Mouse (Mus musculus) testis, adult 2 months (tissue): Measurements from ENCODE around the gene Stxbp1. TPM values are rescaled to one million over a fixed set of nuclear protein-coding genes. Genes with fewer than 3 reads are reported as not detected.

Experiments
- H3K27ac ChIP-seq: fragments of 200-500 bp; 2 replicates; pipeline ENCODE4 v1.5.1; 2012; ENCODE audit warnings: low read depth, low read length; ENCODE audit not compliant: control insufficient read depth, insufficient read depth
- H3K27me3 ChIP-seq: fragments of 200-500 bp; 2 replicates; pipeline ENCODE4 v1.6.1; 2012; ENCODE audit warnings: mild to moderate bottlenecking, low read length, moderate library complexity; ENCODE audit not compliant: control insufficient read depth, insufficient read depth
- H3K36me3 ChIP-seq: fragments of 200-500 bp; 2 replicates; pipeline ENCODE4 v1.6.1; 2012; ENCODE audit warnings: mild to moderate bottlenecking, low read length; ENCODE audit not compliant: control insufficient read depth, insufficient read depth
- H3K4me1 ChIP-seq: fragments of 200-500 bp; 2 replicates; pipeline ENCODE4 v1.6.1; 2012; ENCODE audit warnings: low read length; ENCODE audit not compliant: control insufficient read depth, insufficient read depth
- H3K4me3 ChIP-seq: fragments of 200-500 bp; 2 replicates; pipeline ENCODE4 v1.5.1; 2012; ENCODE audit warnings: low read depth, mild to moderate bottlenecking, low read length, moderate library complexity, mixed read lengths; ENCODE audit not compliant: control insufficient read depth
- CTCF ChIP-seq: fragments of 200-500 bp; IDR thresholded peaks from 2 replicates; pipeline ENCODE4 v1.5.1; 2012; ENCODE audit warnings: low read depth, mild to moderate bottlenecking, inconsistent platforms, low read length, moderate library complexity; ENCODE audit not compliant: control insufficient read depth, insufficient read depth, insufficient replicate concordance
- POLR2A ChIP-seq: fragments of 200-500 bp; IDR thresholded peaks from 2 replicates; pipeline ENCODE4 v1.6.1; 2012; ENCODE audit warnings: low read depth, mild to moderate bottlenecking, inconsistent platforms, low read length, moderate library complexity; ENCODE audit not compliant: control insufficient read depth
- polyA plus RNA-seq: library from polyadenylated mRNA; depleted of rRNA; stranded (reverse); fragments of >200 nt; gene quantifications from 2 replicates; pipeline ENCODE4 v1.2.3, GENCODE M21; 2012

Stxbp1 gene
- polyA plus RNA-seq, 1 experiment = 15.2 TPM

DNA sequence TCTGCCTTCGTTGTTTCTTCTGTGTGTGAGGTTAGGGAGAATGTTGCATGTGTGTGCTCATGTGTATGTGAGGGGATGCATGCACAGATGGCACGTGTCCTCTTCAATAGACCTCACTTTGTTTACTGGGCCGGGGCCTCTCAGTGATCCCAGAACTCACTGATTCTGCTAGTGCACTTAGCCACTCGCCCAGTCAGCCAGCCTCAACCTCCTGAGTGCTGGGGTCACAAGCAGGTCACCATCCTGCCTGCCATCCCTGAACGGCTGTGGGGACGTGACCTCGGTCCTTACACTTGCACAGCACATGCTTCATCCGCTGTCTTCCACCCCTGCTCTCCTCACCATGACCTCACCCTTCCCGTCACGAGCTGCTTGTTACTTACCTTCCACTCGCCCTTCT lies 23.9 kb downstream of the Stxbp1 start:
- TF ChIP-seq CTCF (no peak), POLR2A (no peak)
- no peak overlapping the region for H3K4me3 ChIP-seq
- H3K27ac ChIP-seq = no peak overlapping the region

DNA sequence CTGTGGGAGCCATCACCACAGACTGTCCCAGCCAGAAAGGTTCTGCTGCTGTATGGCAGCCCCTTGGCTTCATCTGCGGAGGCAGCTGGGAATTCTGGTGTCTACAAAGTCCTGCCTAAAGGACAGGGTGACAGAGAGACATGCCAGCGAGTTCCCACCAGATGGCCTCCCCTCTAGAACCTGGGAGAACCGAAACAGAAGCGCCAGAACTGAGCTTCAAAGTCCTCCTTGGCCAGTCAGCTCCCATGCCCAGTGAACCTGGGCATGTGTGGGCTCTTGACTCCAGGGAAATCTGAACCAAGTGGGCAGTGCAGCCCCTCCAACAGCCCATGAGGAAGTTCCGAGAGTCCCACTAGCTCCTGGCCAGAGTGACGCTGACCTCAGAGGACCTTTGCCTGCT lies 24.4 kb downstream of the Stxbp1 start:
- Histone ChIP-seq H3K36me3 (peaks cover 2% of the 10 kb centered on the region), H3K27me3 (no peaks in the 10 kb centered on the region), H3K27ac (no peak overlapping the region), H3K4me3 (no peak overlapping the region), H3K4me1 (peaks cover 2% of the 10 kb centered on the region; the same call in 1 of the 2 replicates)
- TF ChIP-seq CTCF = no peak
- TF ChIP-seq POLR2A = no peak

More for the DNA sequence above, 23.9 kb downstream of the Stxbp1 start:
- Histone ChIP-seq H3K4me1 (peaks cover 2% of the 10 kb centered on the region; the same call in 1 of the 2 replicates), H3K36me3 (no peaks in the 10 kb centered on the region; the same call in 1 of the 2 replicates), H3K27me3 (no peaks in the 10 kb centered on the region)

GRCm38 (mm10) chr2:32821041-32821802 lies 25.8 kb downstream of the Stxbp1 start:
- H3K4me1 ChIP-seq = no peaks in the 10 kb centered on the region
- no peak overlapping the region for H3K27ac ChIP-seq
- no peak for TF ChIP-seq POLR2A
- TF ChIP-seq CTCF = no peak
- H3K4me3 ChIP-seq = no peak overlapping the region
- no peaks in the 10 kb centered on the region for H3K27me3 ChIP-seq
- H3K36me3 ChIP-seq = peaks cover 2% of the 10 kb centered on the region

- Histone ChIP-seq H3K27ac (no peak overlapping the region), H3K36me3 (peaks cover 2% of the 10 kb centered on the region), H3K4me1 (no peaks in the 10 kb centered on the region), H3K4me3 (no peak overlapping the region), H3K27me3 (no peaks in the 10 kb centered on the region)
- TF ChIP-seq POLR2A = no peak
- no peak for TF ChIP-seq CTCF
These were observed 28.8 kb downstream of the Stxbp1 start for GRCm38 (mm10) chr2:32818208-32818607.

DNA sequence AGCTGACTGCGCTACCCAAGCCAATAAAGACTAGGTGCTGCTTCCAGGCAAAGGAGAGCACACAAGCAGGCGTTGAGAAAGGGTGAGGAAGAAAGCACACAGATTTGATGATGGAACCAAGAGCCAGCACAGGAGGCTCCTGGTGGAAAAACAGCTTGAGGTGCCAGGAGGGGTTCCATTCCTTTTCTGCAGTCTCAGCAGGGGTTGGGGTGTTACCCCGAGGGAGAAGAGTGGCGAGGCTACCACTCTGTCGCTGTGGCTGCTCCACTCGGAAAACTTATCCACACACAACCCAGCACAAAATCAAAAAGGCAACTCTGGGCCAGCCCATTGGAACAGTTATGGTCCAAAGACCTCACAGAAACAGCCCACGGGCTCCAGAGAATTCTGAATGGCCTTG lies 29.5 kb downstream of the Stxbp1 start:
- Histone ChIP-seq H3K36me3 (peaks cover 2% of the 10 kb centered on the region), H3K27me3 (no peaks in the 10 kb centered on the region), H3K4me3 (no peak overlapping the region), H3K27ac (no peak overlapping the region), H3K4me1 (no peaks in the 10 kb centered on the region)
- no peak for TF ChIP-seq POLR2A

DNA sequence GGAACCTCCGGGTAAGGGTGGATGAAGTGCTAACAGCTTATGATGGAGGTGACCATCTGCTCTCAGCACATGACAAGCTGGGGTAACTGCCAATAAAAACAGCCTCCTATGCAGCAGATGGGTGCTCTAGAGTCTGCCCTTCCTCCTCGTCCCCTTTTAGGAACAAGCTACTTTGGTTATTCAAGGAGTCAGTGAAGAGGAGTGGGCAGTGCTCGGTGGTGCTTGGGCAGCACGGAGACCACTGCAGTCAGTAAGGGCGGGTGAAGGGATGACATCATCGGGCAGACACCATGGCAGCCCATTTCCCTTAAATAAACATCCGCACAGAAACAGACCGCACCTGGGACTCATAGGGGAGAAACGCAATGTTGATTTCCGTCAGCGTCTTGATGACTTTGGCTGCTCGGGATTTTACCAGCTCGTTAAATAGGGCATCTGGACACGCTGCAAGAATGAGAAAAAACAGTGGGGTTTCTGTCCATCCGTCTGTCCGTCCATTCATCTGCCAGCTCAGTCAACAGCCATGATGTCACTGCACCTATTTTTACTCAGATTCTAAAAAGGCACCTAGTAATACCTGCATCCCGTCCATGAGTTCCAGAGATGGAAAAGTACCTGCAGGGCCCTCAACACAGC lies 30.0 kb downstream of the Stxbp1 start:
- no peak for TF ChIP-seq CTCF
- TF ChIP-seq POLR2A = no peak
- Histone ChIP-seq H3K36me3 (peaks cover 2% of the 10 kb centered on the region), H3K27ac (no peak overlapping the region), H3K4me3 (no peak overlapping the region), H3K27me3 (no peaks in the 10 kb centered on the region), H3K4me1 (no peaks in the 10 kb centered on the region)

GRCm38 (mm10) chr2:32816497-32816896 lies 30.5 kb downstream of the Stxbp1 start:
- TF ChIP-seq POLR2A (no peak), CTCF (no peak)
- Histone ChIP-seq H3K36me3 (peaks cover 2% of the 10 kb centered on the region), H3K27me3 (no peaks in the 10 kb centered on the region)

More at GRCm38 (mm10) chr2:32816497-32816896, 30.5 kb downstream of the Stxbp1 start:
- no peak overlapping the region for H3K27ac ChIP-seq
- H3K4me1 ChIP-seq = no peaks in the 10 kb centered on the region
- H3K4me3 ChIP-seq = no peak overlapping the region
